Mouse (Mus musculus): ENCODE results near the gene Fzd7. TPM values are rescaled to one million over a fixed set of nuclear protein-coding genes. Genes with fewer than 3 reads are reported as not detected.
A peak's percentile ranks its signal among the peaks of the same experiment; 100 is the strongest.
"Not testable (repeated sequence)": the region's sequence is repeated elsewhere in the genome, so short reads cannot be mapped to it uniquely, and the experiment has no call there.

Gene Fzd7
- polyA plus RNA-seq (2015; fragmentation: Nextera tagmentation; extraction: Ambion mirVana): 13.4 and 13.7 TPM in 2 replicates

GRCm38 (mm10) chr1:59482331-59482695 lies at the start of gene Fzd7:
Gene Fzd7, plus strand, starts transcription at chr1:59482424.
- peak within 1 kb of the TSS; percentile 93 for H3K4me3 ChIP-seq
- H3K4me1 ChIP-seq: peaks cover 50% of the 10 kb centered on the region
- H3K9ac ChIP-seq: peak within 1 kb of the TSS; percentile 95
- no peaks in the 10 kb centered on the region for H3K9me3 ChIP-seq
- H3K27me3 ChIP-seq: no peaks in the 10 kb centered on the region
- under 1% methylated on average over 35 of the region's 35 CpGs for WGBS
- H3K36me3 ChIP-seq: peaks cover 7% of the 10 kb centered on the region
- peak within 1 kb of the TSS; percentile 99 for H3K27ac ChIP-seq
- peak within 1 kb of the TSS; percentile 99 for H3K4me2 ChIP-seq
- no peak; the same call in 1 of the 2 replicates for ATAC-seq (ENCODE audit: insufficient number of reproducible peaks, insufficient read depth, low FRiP score, low TSS enrichment, low read depth)

DNA sequence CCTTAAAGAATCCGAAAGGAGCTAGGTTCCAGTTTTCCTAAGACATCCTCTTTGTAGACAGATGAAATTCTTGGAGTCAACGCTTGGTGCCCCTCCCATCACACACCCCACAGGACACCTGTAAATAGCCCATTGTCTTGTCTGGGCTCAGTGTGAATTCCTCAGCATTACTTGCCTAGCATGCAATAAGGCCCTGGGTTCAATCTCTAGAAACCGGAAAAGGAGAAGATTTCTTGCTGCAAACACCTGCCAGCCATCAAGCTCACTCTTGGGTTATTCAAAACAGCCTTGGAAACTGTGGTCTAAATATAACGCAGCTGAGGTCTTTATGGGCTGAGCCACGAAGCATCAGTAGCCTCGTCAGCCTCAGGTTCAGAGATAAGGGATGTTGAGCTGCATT lies 48.9 kb upstream of the Fzd7 start:
- H3K36me3 ChIP-seq: no peaks in the 10 kb centered on the region
- H3K4me2 ChIP-seq: no peak overlapping the region
- H3K9ac ChIP-seq: no peak overlapping the region
- no peaks in the 10 kb centered on the region for H3K27me3 ChIP-seq
- no peak for ATAC-seq (ENCODE audit: insufficient number of reproducible peaks, insufficient read depth, low FRiP score, low TSS enrichment, low read depth)
- 76% methylated on average over 6 of the region's 6 CpGs for WGBS
- H3K4me3 ChIP-seq: no peak overlapping the region
- no peak overlapping the region for H3K27ac ChIP-seq
- peaks cover 10% of the 10 kb centered on the region for H3K4me1 ChIP-seq
- H3K9me3 ChIP-seq: no peaks in the 10 kb centered on the region

DNA sequence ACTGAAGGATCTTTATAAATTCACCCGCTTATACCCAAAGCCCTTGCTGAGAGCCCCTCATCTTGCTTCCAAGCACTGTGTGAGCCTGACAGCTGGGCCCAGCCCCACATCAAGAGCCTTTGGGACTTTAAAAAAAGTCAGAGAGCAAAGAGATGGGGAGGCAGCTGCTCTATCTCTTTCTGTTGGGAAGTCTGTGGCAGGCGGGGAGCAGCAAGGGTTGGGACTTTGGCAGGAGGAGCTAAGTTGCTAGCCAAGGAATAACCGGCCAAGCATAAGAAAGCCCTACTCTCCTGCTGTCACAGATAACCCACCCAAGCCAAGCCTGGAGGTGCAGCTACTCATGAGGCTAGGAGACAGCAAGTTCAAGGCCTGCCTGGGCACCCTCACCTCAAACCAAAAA lies 48.2 kb upstream of the Fzd7 start:
- Histone ChIP-seq H3K9me3 (no peaks in the 10 kb centered on the region), H3K4me3 (no peak overlapping the region), H3K27me3 (no peaks in the 10 kb centered on the region), H3K4me2 (no peak overlapping the region), H3K4me1 (peaks cover 13% of the 10 kb centered on the region), H3K36me3 (no peaks in the 10 kb centered on the region), H3K9ac (no peak overlapping the region), H3K27ac (no peak overlapping the region)
- no peak for ATAC-seq (ENCODE audit: insufficient number of reproducible peaks, insufficient read depth, low FRiP score, low TSS enrichment, low read depth)
- WGBS: 84% methylated on average over 3 of the region's 3 CpGs

DNA sequence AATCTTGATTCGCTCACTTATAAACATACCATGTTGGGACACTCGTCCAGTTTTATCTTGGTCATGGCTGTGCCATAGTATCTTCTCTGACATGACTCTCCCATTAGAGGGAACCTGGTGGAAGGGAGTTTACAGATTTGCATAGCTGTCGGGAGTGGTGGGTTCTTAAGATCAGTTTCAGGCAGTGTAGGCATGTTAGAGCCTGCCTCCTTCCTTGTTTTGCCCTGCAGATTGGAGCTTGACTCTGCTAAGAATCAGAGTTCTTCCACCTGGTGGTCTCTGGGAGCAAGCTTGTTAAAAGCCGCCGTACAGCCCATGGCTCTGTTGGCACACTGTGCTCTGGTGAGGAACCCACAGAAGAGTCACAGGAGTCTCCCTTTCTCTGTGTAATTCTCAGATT lies 47.0 kb upstream of the Fzd7 start:
- Histone ChIP-seq H3K9me3 (no peaks in the 10 kb centered on the region), H3K4me3 (no peak overlapping the region), H3K9ac (no peak overlapping the region), H3K27ac (no peak overlapping the region), H3K36me3 (no peaks in the 10 kb centered on the region), H3K27me3 (no peaks in the 10 kb centered on the region), H3K4me1 (peaks cover 21% of the 10 kb centered on the region), H3K4me2 (no peak overlapping the region)
- no peak for ATAC-seq (ENCODE audit: insufficient number of reproducible peaks, insufficient read depth, low FRiP score, low TSS enrichment, low read depth)
- WGBS: 70% methylated on average over 5 of the region's 5 CpGs

DNA sequence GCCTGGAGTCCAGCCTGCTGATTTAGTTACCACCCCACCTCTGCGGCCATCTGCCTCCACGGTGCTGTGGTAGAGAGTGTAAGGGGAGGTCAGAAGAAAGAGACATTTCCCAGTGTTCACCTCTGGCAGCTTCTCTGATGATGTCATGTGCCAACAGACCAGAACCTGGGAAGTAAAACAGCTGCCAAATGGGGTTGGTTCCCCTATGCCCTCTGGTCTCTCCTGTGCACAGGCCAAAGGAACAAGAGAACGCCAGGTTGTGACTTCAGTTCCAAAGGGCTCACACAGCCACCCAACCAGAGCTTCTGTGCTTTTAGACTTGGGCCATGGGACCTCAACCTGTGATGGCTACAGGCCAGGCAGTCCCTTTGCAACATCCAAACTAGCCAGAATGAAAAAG lies 45.9 kb upstream of the Fzd7 start:
- no peak overlapping the region for H3K4me2 ChIP-seq
- no peaks in the 10 kb centered on the region for H3K9me3 ChIP-seq
- no peaks in the 10 kb centered on the region for H3K27me3 ChIP-seq
- no peak overlapping the region for H3K4me3 ChIP-seq
- ATAC-seq (ENCODE audit: insufficient number of reproducible peaks, insufficient read depth, low FRiP score, low TSS enrichment, low read depth): no peak
- H3K36me3 ChIP-seq: no peaks in the 10 kb centered on the region
- WGBS: 82% methylated on average over 3 of the region's 3 CpGs
- peaks cover 21% of the 10 kb centered on the region for H3K4me1 ChIP-seq
- H3K9ac ChIP-seq: no peak overlapping the region
- no peak overlapping the region for H3K27ac ChIP-seq

DNA sequence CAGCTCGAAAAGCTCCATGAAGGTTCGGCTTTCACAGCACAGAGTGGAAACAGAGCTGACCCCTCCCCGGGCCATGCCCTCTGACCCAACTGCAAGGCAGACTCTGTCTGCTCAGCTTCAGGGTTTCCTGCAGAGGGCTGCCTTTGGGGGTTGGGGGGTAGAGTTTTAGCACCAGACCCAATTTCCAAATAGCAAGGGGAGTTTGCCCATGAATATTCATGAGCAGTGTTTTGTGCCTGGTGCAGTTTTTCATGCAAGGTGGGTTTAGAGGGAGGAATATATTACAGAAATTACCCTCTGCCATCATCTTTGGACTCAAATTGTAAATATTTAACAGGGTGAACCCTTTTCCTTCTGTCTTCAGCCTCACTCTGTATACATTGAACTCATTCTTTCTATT lies 44.3 kb upstream of the Fzd7 start:
- no peak overlapping the region for H3K4me2 ChIP-seq
- 15% methylated on average over 3 of the region's 3 CpGs for WGBS
- no peak for ATAC-seq (ENCODE audit: insufficient number of reproducible peaks, insufficient read depth, low FRiP score, low TSS enrichment, low read depth)
- no peaks in the 10 kb centered on the region for H3K27me3 ChIP-seq
- peak overlapping the region; percentile 18; the same call in 1 of the 2 replicates for H3K27ac ChIP-seq
- no peaks in the 10 kb centered on the region for H3K36me3 ChIP-seq
- no peak overlapping the region for H3K4me3 ChIP-seq
- H3K9me3 ChIP-seq: no peaks in the 10 kb centered on the region
- no peak overlapping the region for H3K9ac ChIP-seq
- peaks cover 21% of the 10 kb centered on the region for H3K4me1 ChIP-seq

GRCm38 (mm10) chr1:59438330-59438729 lies 43.9 kb upstream of the Fzd7 start:
- Histone ChIP-seq H3K27me3 (no peaks in the 10 kb centered on the region), H3K27ac (no peak overlapping the region), H3K36me3 (no peaks in the 10 kb centered on the region), H3K4me1 (peaks cover 21% of the 10 kb centered on the region), H3K4me2 (no peak overlapping the region), H3K4me3 (no peak overlapping the region), H3K9me3 (no peaks in the 10 kb centered on the region), H3K9ac (no peak overlapping the region)
- WGBS: 26% methylated on average over 4 of the region's 4 CpGs
- no peak for ATAC-seq (ENCODE audit: insufficient number of reproducible peaks, insufficient read depth, low FRiP score, low TSS enrichment, low read depth)

DNA sequence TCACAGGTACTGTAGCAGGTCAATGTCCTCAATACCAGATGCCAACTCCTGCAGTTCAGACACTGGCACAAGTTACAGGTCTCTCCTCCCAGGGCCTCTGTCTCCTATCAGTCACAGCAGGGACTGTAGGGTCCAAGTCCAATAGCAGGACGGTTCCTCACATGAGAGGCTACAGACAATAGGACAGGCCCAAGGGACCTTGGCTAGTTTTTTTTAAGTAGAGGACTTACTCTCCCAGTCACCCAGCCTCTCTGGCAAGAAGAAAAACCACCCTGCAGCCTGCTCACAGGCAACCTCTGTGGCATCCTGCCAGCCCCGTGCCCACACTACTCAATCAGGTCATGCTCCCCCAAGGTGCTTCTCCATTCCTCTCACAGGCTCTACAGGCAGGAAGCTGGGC lies 43.0 kb upstream of the Fzd7 start:
- Histone ChIP-seq H3K36me3 (no peaks in the 10 kb centered on the region), H3K4me3 (no peak overlapping the region), H3K27ac (no peak overlapping the region), H3K4me1 (peaks cover 21% of the 10 kb centered on the region), H3K9ac (no peak overlapping the region), H3K27me3 (no peaks in the 10 kb centered on the region), H3K4me2 (no peak overlapping the region), H3K9me3 (no peaks in the 10 kb centered on the region)
- ATAC-seq (ENCODE audit: insufficient number of reproducible peaks, insufficient read depth, low FRiP score, low TSS enrichment, low read depth): no peak
- WGBS: 72% methylated on average over 2 of the region's 2 CpGs

DNA sequence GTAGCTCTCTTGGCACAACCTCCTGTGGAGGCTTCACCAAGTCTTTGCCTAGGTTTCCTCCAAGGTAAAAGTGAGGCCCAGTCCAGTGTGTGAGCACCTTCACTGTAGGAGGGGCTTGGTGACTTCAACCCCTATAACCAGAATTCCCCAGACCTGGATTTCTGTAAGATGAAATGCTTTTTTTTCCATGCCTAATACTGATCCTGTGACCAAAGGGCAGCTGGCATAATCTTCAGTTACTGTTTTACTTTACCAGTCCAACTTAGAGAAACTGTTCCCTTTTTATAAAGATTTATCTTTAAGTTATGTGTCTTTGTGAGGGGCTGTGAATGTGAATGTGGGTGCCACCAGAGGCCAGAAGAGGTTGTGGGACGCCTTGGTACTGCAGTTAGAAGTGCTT lies 42.3 kb upstream of the Fzd7 start:
- H3K27ac ChIP-seq: no peak overlapping the region
- WGBS: 97% methylated on average over 1 of the region's 1 CpGs
- H3K4me3 ChIP-seq: no peak overlapping the region
- ATAC-seq (ENCODE audit: insufficient number of reproducible peaks, insufficient read depth, low FRiP score, low TSS enrichment, low read depth): no peak
- no peaks in the 10 kb centered on the region for H3K9me3 ChIP-seq
- H3K9ac ChIP-seq: no peak overlapping the region
- no peak overlapping the region for H3K4me2 ChIP-seq
- peaks cover 21% of the 10 kb centered on the region for H3K4me1 ChIP-seq
- H3K27me3 ChIP-seq: no peaks in the 10 kb centered on the region
- no peaks in the 10 kb centered on the region for H3K36me3 ChIP-seq

DNA sequence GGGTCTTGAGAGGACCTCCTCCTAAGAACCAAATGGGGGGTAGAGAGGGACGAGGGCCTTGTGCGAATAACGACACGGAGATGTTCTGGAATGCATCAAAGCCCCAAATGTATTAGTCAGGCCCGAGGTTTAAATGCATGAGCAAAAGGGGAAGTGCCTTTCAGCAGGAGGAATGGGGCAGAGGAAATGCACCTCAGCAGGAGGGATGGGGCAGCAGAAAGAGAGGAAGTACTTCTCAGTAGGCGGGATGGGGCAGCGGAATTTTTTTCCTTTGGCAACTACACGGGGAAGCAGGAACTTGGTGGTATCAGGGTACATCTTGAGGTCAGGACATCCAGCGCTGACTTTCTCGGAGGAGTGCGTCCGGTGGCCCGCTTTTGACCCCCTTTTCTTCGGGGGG lies 39.5 kb upstream of the Fzd7 start:
- H3K4me3 ChIP-seq; H3K9me3 ChIP-seq; H3K36me3 ChIP-seq; H3K27ac ChIP-seq; H3K4me2 ChIP-seq; H3K9ac ChIP-seq; H3K27me3 ChIP-seq; ATAC-seq (ENCODE audit: insufficient number of reproducible peaks, insufficient read depth, low FRiP score, low TSS enrichment, low read depth): not testable (repeated sequence)
- peaks cover 22% of the 10 kb centered on the region for H3K4me1 ChIP-seq
- 91% methylated on average over 14 of the region's 14 CpGs for WGBS

- no peak overlapping the region for H3K9ac ChIP-seq
- no peak overlapping the region for H3K27ac ChIP-seq
- no peak for ATAC-seq (ENCODE audit: insufficient number of reproducible peaks, insufficient read depth, low FRiP score, low TSS enrichment, low read depth)
- no peak overlapping the region for H3K4me3 ChIP-seq
- 80% methylated on average over 3 of the region's 3 CpGs for WGBS
- H3K36me3 ChIP-seq: no peaks in the 10 kb centered on the region
- no peaks in the 10 kb centered on the region for H3K9me3 ChIP-seq
- H3K4me1 ChIP-seq: peaks cover 19% of the 10 kb centered on the region
- no peaks in the 10 kb centered on the region for H3K27me3 ChIP-seq
- H3K4me2 ChIP-seq: no peak overlapping the region
Observed at GRCm38 (mm10) chr1:59444127-59444660, 38.0 kb upstream of the Fzd7 start.

- no peak for ATAC-seq (ENCODE audit: insufficient number of reproducible peaks, insufficient read depth, low FRiP score, low TSS enrichment, low read depth)
- H3K4me3 ChIP-seq: no peak overlapping the region
- H3K36me3 ChIP-seq: no peaks in the 10 kb centered on the region
- no peak overlapping the region for H3K27ac ChIP-seq
- no peak overlapping the region for H3K4me2 ChIP-seq
- peaks cover 23% of the 10 kb centered on the region for H3K4me1 ChIP-seq
- 83% methylated on average over 5 of the region's 5 CpGs for WGBS
- H3K9ac ChIP-seq: no peak overlapping the region
- no peaks in the 10 kb centered on the region for H3K27me3 ChIP-seq
- H3K9me3 ChIP-seq: no peaks in the 10 kb centered on the region
Observed at GRCm38 (mm10) chr1:59445242-59445641, 37.0 kb upstream of the Fzd7 start.

Measured in embryonic facial prominence, embryonic 13.5 days (tissue).